Mouse (Mus musculus) embryonic facial prominence, embryonic 15.5 days (tissue): Measurements from ENCODE around the gene Thbs4. TPM values are rescaled to one million over a fixed set of nuclear protein-coding genes. Genes with fewer than 3 reads are reported as not detected.

Experiments used
- polyA plus RNA-seq: library from polyadenylated mRNA; unstranded; fragments of >200 nt; fragmentation: Nextera tagmentation; extraction: Ambion mirVana; gene quantifications from 2 replicates; pipeline ENCODE4 v1.2.1, GENCODE M21; 2015

Thbs4 gene
- polyA plus RNA-seq, 1 experiment from 2014 or later, result 30.8 TPM

Other genes with a start within 250 kb of the Thbs4 start
- gene Spz1, start 218.6 kb downstream of the Thbs4 start, polyA plus RNA-seq, result not detected in 2 replicates
- gene Serinc5, start 183.7 kb downstream of the Thbs4 start, polyA plus RNA-seq, result 18.8 and 20.0 TPM in 2 replicates
- 3.2 and 3.8 TPM in 2 replicates for gene Mtx3, start 49.9 kb upstream of the Thbs4 start, polyA plus RNA-seq